ENCODE assay signal across 9 mouse cellular contexts in the genomic region with DNA sequence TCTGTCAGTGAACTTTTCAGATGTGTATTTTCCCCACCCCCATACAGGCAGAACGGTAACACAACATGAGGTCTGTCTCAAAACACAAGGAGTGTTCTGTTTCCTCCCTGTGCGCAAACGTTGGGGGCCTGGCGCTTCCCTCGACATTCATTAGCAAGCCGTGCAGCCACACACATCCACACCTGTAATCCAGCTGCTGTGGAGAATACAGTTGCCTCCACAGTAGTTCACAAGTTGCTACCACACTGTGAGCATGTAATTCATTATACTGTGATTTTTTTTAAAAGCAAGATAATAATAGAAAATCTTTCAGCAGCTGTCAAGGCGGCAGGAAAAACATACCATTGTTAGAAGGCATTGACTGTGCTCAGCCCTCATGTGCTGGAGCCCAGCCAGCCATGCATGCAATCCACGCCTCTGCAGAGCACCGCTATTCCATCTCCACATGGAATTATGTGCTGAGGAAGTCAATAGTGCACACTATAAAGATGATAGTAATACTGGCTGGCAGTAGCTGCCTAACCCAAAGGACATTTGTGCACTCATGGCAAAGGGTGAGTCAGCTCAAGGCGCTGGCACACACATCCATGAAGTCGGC.
DNase-seq lines count a peak whose midpoint lies in the region; ATAC-seq and TF ChIP-seq lines count a peak whose summit lies in the region.
"Had no signal": no experiment of that assay in that cellular context is flagged by ENCODE, and none has a peak within 500 bp of the region (broad histone marks: within the 10 kb centered on the region; RNA-seq: fewer than 3 reads in every experiment).

No protein-coding gene starts in this region.

- no peak overlapping the region for H3K27ac ChIP-seq in hindbrain, postnatal 0 days
- H3K27ac ChIP-seq: heart, embryonic 10.5 days; lung, embryonic 15.5 days had no signal

- ATAC-seq in hindbrain, postnatal 0 days = no peak

- H3K36me3 ChIP-seq in hindbrain, postnatal 0 days (ENCODE audit: insufficient read depth, low read length) = no peaks in the 10 kb centered on the region
- H3K36me3 ChIP-seq: heart, embryonic 10.5 days; lung, embryonic 15.5 days had no signal

- H3K4me2 ChIP-seq in hindbrain, postnatal 0 days (ENCODE audit: low read depth, low read length) = no peak overlapping the region
- H3K4me2 ChIP-seq: lung, embryonic 15.5 days had no signal

- H3K9me3 ChIP-seq in hindbrain, postnatal 0 days (ENCODE audit: low read length) = no peaks in the 10 kb centered on the region
- H3K9me3 ChIP-seq: heart, embryonic 10.5 days; lung, embryonic 15.5 days had no signal

- WGBS in hindbrain, postnatal 0 days = 26% methylated on average over 11 of the region's 11 CpGs

- no peak overlapping the region for H3K9ac ChIP-seq in hindbrain, postnatal 0 days (replicated peaks; ENCODE audit: low read length)
- H3K9ac ChIP-seq: lung, embryonic 15.5 days had no signal

- TF ChIP-seq CTCF in hindbrain, postnatal 0 days (IDR thresholded peaks at IDR 0.05; ENCODE audit: low read depth) = no peak

- intact Hi-C loops in heart, postnatal 14 days (cut with DNase I) = no loop called here

- peak; percentile 4 to 9 for DNase-seq in heart, postnatal 14 days
- DNase-seq in heart, adult 18-20 months = no peak
- peak; percentile 24 for DNase-seq in right cerebral cortex, postnatal 4 days
- DNase-seq in right cerebral cortex, postnatal 14 days = no peak
- peak; percentile 26 for DNase-seq in hindbrain, postnatal 0 days (ENCODE audit: low spot score)
- no peak for DNase-seq in yolk sac, embryonic 10.5 days (ENCODE audit: low spot score)
- DNase-seq in cerebellum, adult 8-10 months = no peak

- no peaks in the 10 kb centered on the region for H3K27me3 ChIP-seq in hindbrain, postnatal 0 days (ENCODE audit: insufficient read depth, low read length)
- H3K27me3 ChIP-seq: lung, embryonic 15.5 days had no signal

- no peak overlapping the region for H3K4me3 ChIP-seq in hindbrain, postnatal 0 days (ENCODE audit: low read length)
- H3K4me3 ChIP-seq: heart, embryonic 10.5 days; lung, embryonic 15.5 days had no signal

- H3K4me1 ChIP-seq in hindbrain, postnatal 0 days (ENCODE audit: insufficient read depth, low read length) = peaks cover 3% of the 10 kb centered on the region; the same call in 1 of the 2 replicates

Comparison
In these comparisons a context has a peak if more than half of its experiments do, and no peak if none do; other contexts are left out.
1. DNase-seq: peak in heart, postnatal 14 days (2 of 2), right cerebral cortex, postnatal 4 days (single experiment) and hindbrain, postnatal 0 days (single experiment); none in heart, adult 18-20 months (0 of 2), right cerebral cortex, postnatal 14 days (single experiment), yolk sac, embryonic 10.5 days (single experiment) and cerebellum, adult 8-10 months (single experiment).